Mouse (Mus musculus) heart, embryonic 12.5 days (tissue): ENCODE data around the gene Rsph6a. TPM values are rescaled to one million over a fixed set of nuclear protein-coding genes. Genes with fewer than 3 reads are reported as not detected.

Source experiments
- ATAC-seq: fragments of 200-750 bp; cut with Nextera tagmentation; 2 replicates; pipeline ENCODE4 v1.8.0; 2017; ENCODE audit warnings: moderate TSS enrichment, moderate library complexity; ENCODE audit not compliant: insufficient number of reproducible peaks, low FRiP score
- H3K27ac ChIP-seq: fragments of 300-500 bp; sonication (generic); 2 replicates; pipeline ENCODE4 v1.5.1; 2016; ENCODE audit warnings: mild to moderate bottlenecking, moderate library complexity; ENCODE audit not compliant: poor library complexity, severe bottlenecking
- H3K27me3 ChIP-seq: fragments of 300-500 bp; sonication (generic); replicated peaks from 2 replicates; pipeline ENCODE4 v1.6.1; 2016; ENCODE audit warnings: mild to moderate bottlenecking, moderate library complexity
- H3K36me3 ChIP-seq: fragments of 300-500 bp; sonication (generic); 2 replicates; pipeline ENCODE4 v1.6.1; 2016; ENCODE audit warnings: mild to moderate bottlenecking, moderate library complexity
- H3K4me1 ChIP-seq: fragments of 300-500 bp; sonication (generic); replicated peaks from 2 replicates; pipeline ENCODE4 v1.6.1; 2016; ENCODE audit warnings: mild to moderate bottlenecking
- H3K4me2 ChIP-seq: fragments of 300-500 bp; sonication (generic); 2 replicates; pipeline ENCODE4 v1.6.1; 2016; ENCODE audit warnings: mild to moderate bottlenecking, moderate library complexity
- H3K4me3 ChIP-seq: fragments of 300-500 bp; sonication (generic); 2 replicates; pipeline ENCODE4 v1.5.1; 2016; ENCODE audit warnings: mild to moderate bottlenecking
- H3K9ac ChIP-seq: fragments of 300-500 bp; sonication (generic); 2 replicates; pipeline ENCODE4 v1.6.1; 2016; ENCODE audit warnings: mild to moderate bottlenecking, moderate library complexity
- H3K9me3 ChIP-seq: fragments of 300-500 bp; sonication (generic); replicated peaks from 2 replicates; pipeline ENCODE4 v1.6.1; 2016; ENCODE audit warnings: mild to moderate bottlenecking, moderate library complexity
- WGBS: fragments of 180-500 bp; shearing (Covaris S2); methylation state at CpG from one replicate; pipeline ENCODE4 v1.1.7; 2016; 5-methylcytosine and 5-hydroxymethylcytosine counted together
- polyA plus RNA-seq: library from polyadenylated mRNA; unstranded; fragments of >200 nt; fragmentation: Nextera tagmentation; extraction: Ambion mirVana; gene quantifications from 2 replicates; pipeline ENCODE4 v1.2.1, GENCODE M21; 2016

Gene Rsph6a
- polyA plus RNA-seq, 1 experiment from 2014 or later = not detected

DNA sequence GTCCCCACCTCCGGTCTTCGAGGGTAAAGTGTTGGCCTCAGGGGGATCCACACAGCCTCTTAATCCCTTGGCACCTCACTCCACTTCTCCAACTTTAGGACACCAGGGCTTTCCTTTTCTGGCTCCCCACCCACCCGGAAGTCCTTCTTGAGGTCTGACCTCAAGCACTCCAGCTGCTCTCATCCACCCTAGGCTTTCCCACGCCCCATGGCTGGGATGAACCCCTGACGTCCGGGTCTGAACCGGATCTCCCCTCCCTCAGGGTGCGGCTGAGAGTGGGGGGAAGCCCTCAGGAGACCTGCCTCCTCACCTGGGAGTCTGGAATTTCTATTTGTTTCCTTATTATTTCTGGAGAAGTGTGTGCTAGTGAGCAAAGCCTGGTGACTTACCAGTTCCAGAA lies 33.4 kb upstream of the Rsph6a start:
- Histone ChIP-seq H3K9me3 (no peaks in the 10 kb centered on the region), H3K4me3 (no peak overlapping the region), H3K4me2 (no peak overlapping the region), H3K4me1 (peaks cover 15% of the 10 kb centered on the region), H3K27me3 (peaks cover 39% of the 10 kb centered on the region), H3K27ac (no peak overlapping the region), H3K9ac (no peak overlapping the region), H3K36me3 (no peaks in the 10 kb centered on the region)
- WGBS = 7% methylated on average over 8 of the region's 8 CpGs
- no peak for ATAC-seq

DNA sequence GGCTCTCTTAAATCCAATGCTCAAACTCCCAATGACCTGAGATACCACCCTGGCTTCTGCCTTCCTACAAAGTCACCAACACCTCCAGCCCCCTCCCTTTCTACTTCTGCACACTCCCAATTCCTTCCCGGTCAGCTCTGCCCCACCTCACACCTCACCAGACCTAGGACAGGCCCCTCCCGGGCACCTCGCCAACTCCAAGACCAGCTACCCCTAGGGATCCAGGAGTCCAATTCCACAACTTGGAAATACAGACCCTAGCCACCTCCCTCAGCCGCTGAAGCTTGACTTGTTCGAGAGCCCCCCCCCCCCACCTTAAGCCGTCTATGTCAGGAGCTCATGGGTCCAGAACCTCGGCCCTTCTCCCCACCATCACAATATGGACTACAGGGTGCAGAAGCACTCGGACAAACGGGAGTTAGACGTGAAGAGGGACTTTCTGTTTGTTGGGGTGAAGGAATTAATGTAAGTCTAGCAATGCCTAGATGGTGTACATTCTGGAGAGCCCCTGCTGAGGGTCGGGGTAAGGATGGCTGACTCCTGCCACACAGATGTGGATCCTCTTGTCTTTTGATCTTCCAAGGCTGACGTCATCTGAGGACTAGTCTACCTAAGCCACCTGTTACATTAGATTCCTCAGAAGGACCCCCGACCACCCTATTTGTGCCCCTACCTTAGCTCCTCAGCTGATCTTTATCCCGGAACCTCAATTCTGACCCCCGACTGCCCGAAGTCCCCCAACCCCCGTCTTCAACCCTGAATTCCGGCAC lies 32.1 kb upstream of the Rsph6a start:
- Histone ChIP-seq H3K27me3 (peaks cover 39% of the 10 kb centered on the region), H3K4me1 (peaks cover 19% of the 10 kb centered on the region), H3K36me3 (no peaks in the 10 kb centered on the region), H3K4me2 (no peak overlapping the region), H3K27ac (no peak overlapping the region), H3K9ac (no peak overlapping the region), H3K4me3 (no peak overlapping the region), H3K9me3 (no peaks in the 10 kb centered on the region)
- 49% methylated on average over 18 of the region's 18 CpGs for WGBS
- ATAC-seq = no peak

DNA sequence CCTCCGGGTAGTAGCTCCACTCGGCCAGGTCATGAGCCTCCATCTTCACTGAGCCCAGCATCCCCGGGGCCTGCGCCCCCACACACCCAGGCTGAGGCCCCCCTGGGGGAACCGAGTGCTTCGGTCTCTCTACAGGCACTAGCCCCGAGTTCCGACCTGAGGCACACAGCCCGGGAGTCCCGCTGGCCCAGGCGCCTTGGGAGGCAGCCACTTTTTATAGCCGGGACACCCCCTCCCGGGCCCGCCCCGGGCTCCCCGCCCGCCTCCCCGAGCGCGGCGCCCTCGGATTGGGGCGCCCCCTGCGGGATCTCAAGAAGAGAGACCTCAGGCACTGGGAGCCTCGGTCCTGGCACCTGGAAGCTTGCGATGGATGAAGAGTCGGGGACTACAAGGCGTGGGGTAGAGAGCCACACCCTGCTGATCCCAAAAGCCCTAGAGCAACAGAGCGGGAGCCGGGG lies 31.1 kb upstream of the Rsph6a start, which contains the start of gene Foxa3:
Gene Foxa3 (minus strand): TSS at position 182 of the 458 bp plus-strand sequence.
- no peaks in the 10 kb centered on the region for H3K36me3 ChIP-seq
- peaks cover 39% of the 10 kb centered on the region for H3K27me3 ChIP-seq
- H3K4me3 ChIP-seq = peak within 1 kb of the TSS; percentile 90
- H3K9ac ChIP-seq = peak within 1 kb of the TSS; percentile 92
- H3K4me1 ChIP-seq = peaks cover 22% of the 10 kb centered on the region
- no peaks in the 10 kb centered on the region for H3K9me3 ChIP-seq
- H3K4me2 ChIP-seq = peak within 1 kb of the TSS; percentile 90
- peak within 1 kb of the TSS; percentile 55 for H3K27ac ChIP-seq
- WGBS = 2% methylated on average over 30 of the region's 30 CpGs
- ATAC-seq = peak; percentile 33

DNA sequence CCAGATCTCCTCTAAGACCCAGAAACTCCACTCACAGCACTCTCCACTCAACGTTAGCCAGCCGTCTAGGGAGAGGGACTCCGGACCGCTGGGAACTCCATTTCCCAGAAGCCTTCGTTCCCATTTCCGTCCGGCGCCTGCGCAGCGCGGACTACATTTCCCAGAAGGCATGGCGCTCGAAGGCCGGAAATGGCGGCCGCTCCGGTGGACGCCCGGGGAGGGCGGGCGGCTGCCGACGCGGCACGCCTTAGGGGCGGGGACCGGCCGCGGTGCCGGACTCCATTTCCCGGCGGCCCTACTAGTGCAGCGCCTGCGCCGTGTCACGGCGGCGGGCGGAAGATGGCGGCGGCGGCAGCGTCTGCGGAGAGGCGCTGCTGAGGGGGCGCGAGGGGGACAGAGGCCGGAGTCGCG lies 30.4 kb upstream of the Rsph6a start, which contains the start of gene Sympk:
Gene Sympk (plus strand): TSS at position 282 of the 411 bp plus-strand sequence.
- Histone ChIP-seq H3K4me3 (peak within 1 kb of the TSS; percentile 90), H3K9me3 (no peaks in the 10 kb centered on the region), H3K27me3 (peaks cover 39% of the 10 kb centered on the region), H3K4me2 (peak within 1 kb of the TSS; percentile 90), H3K27ac (peak within 1 kb of the TSS; percentile 55), H3K4me1 (peaks cover 22% of the 10 kb centered on the region), H3K36me3 (peaks cover 7% of the 10 kb centered on the region), H3K9ac (peak within 1 kb of the TSS; percentile 92)
- peak; percentile 95 for ATAC-seq
- under 1% methylated on average over 50 of the region's 50 CpGs for WGBS

DNA sequence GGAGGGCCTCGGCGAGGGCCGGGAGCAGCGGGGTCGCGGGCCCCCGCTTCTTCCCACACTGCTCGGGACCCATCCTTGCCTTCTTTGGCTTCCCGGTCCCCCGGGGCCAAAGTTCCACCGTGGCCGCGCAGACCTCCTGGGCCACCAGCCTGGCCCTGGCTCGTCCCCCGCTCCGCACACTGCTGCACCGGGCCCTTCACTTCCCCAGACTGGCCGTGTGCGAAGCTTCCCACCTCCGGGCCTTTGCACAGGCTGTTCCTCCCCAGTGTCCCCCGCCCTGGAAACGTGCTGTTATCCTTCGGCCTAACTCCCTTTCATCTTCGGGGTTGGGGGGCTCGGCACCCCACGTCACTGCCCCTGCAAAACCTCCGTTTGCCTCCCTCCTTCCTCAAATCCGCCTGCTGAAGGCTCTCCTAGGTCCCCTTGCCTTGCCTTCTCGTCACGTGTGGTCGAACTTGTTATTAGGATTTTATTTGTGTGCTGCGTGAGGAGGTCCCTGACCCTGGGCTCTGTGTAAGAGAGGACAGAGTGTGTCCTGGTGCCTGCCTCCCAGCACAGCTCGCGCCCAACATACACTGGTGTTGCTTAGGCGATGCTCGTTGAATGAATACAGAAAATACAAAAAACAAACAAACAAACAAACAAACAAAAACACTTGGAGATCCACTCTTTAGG lies 29.8 kb upstream of the Rsph6a start:
- WGBS = 1% methylated on average over 27 of the region's 36 CpGs
- Histone ChIP-seq H3K4me1 (peaks cover 22% of the 10 kb centered on the region), H3K27ac (peak overlapping the region; percentile 55), H3K4me2 (peak overlapping the region; percentile 90), H3K36me3 (peaks cover 13% of the 10 kb centered on the region), H3K9ac (peak overlapping the region; percentile 92), H3K27me3 (peaks cover 39% of the 10 kb centered on the region), H3K4me3 (peak overlapping the region; percentile 90), H3K9me3 (no peaks in the 10 kb centered on the region)
- ATAC-seq = peak; percentile 52

DNA sequence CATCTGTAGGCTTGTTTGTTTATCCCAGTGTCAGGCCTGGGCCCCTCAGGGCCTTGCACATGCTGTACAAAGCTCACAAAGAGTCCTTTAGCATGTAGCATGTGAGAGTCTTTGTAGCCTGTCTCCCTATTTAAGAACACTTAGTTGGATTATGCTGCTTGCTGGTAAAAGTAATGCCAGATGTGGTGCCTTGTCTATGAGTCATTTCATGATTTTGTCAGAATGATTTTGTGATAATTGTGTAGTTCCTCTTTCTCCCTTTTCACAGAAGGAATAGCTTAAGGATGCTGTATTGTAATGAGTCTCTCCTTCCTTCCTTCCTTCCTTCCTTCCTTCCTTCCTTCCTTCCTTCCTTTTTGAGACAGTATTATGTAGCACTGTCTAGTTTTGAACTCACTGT lies 26.4 kb upstream of the Rsph6a start:
- H3K36me3 ChIP-seq = peaks cover 46% of the 10 kb centered on the region
- no peak overlapping the region for H3K27ac ChIP-seq
- H3K9me3 ChIP-seq = no peaks in the 10 kb centered on the region
- H3K9ac ChIP-seq = no peak overlapping the region; the same call in 1 of the 2 replicates
- H3K4me1 ChIP-seq = peaks cover 19% of the 10 kb centered on the region
- H3K4me2 ChIP-seq = no peak overlapping the region
- no peak for ATAC-seq
- H3K27me3 ChIP-seq = peaks cover 7% of the 10 kb centered on the region
- no peak overlapping the region for H3K4me3 ChIP-seq

DNA sequence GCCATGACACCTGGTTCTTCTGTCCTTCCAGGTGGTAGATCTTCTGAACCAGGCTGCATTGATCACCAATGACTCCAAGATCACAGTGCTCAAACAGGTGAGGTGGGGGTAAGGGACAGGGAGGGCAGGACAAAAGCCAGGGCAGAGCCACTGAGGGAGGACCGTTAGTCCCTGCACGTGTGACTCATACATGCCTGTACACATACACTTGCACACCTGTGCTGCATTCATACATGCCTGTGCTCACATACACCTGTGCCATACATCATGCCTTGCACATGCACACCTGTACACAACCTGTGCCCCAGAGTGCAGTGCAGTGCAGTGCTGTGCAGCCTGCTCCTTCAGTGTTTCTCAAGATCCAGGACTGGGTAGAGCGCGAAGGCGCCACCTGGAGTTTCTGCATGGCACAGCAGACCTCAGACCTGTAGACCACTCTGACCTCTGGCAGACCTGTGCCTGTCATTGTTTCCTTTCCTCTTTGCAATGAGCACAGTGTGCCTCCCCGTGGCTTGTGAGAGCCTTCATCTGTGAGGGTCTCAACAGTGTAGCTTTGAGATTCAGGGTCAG lies 25.3 kb upstream of the Rsph6a start:
- Histone ChIP-seq H3K36me3 (peaks cover 56% of the 10 kb centered on the region), H3K4me3 (no peak overlapping the region)
- ATAC-seq = peak; percentile 36; the same call in 1 of the 2 replicates

DNA sequence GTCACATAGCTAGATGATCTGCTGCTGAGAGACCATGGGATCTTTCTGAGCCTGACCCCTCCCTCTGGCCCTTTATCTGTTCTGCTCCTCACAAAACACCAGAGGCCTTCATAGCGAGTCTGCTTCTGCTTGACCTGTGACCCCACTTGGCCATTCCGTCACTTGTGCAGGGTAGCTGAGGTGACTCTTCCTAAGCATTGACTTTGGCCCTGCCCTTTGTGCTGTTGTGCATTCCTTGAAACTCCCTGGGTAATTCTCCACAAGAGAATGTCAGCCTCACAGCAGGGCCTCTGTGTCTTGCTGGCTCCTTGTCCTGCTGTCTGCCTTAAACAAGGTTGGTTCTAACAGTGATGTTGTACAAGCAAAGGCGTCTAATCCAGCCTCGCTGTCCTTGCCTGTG lies 22.8 kb upstream of the Rsph6a start:
- H3K4me1 ChIP-seq = 0 out of 2 replicates have a peak, but pooled peaks cover 2% of the 10 kb centered on the region
- no peak overlapping the region for H3K27ac ChIP-seq
- no peaks in the 10 kb centered on the region for H3K27me3 ChIP-seq
- H3K4me3 ChIP-seq = no peak overlapping the region
- H3K9ac ChIP-seq = no peak overlapping the region
- 65% methylated on average over 4 of the region's 4 CpGs for WGBS
- H3K9me3 ChIP-seq = no peaks in the 10 kb centered on the region
- no peak overlapping the region for H3K4me2 ChIP-seq
- H3K36me3 ChIP-seq = peaks cover 81% of the 10 kb centered on the region
- ATAC-seq = no peak

More for the DNA sequence above, 25.3 kb upstream of the Rsph6a start:
- Histone ChIP-seq H3K9ac (no peak overlapping the region), H3K27ac (no peak overlapping the region), H3K4me1 (peaks cover 19% of the 10 kb centered on the region), H3K9me3 (no peaks in the 10 kb centered on the region), H3K4me2 (no peak overlapping the region), H3K27me3 (no peaks in the 10 kb centered on the region)
- WGBS = 63% methylated on average over 6 of the region's 6 CpGs

DNA sequence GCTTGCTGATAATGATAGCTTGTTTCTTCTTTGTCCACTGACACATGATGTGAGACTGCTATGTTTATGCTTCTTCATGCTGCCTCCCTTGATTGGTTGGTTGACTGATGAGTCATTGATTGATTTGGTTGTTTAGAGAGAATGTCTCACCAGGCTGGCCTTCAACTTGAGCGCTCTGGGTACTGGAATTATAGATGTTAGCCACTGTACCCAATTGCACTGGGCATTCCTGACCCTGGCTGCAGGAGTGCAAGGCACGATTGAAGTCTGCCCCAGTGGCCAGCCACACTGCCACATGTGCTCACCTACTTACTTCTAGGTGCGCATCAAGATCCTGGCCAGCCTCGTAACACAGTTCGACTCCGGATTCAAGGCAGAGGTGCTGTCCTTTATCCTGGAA lies 9.9 kb upstream of the Rsph6a start:
- Histone ChIP-seq H3K27me3 (no peaks in the 10 kb centered on the region), H3K9me3 (no peaks in the 10 kb centered on the region), H3K9ac (no peak overlapping the region), H3K4me2 (no peak overlapping the region), H3K4me3 (no peak overlapping the region), H3K4me1 (no peaks in the 10 kb centered on the region), H3K36me3 (peaks cover 100% of the 10 kb centered on the region), H3K27ac (no peak overlapping the region)
- 94% methylated on average over 6 of the region's 6 CpGs for WGBS
- no peak for ATAC-seq

DNA sequence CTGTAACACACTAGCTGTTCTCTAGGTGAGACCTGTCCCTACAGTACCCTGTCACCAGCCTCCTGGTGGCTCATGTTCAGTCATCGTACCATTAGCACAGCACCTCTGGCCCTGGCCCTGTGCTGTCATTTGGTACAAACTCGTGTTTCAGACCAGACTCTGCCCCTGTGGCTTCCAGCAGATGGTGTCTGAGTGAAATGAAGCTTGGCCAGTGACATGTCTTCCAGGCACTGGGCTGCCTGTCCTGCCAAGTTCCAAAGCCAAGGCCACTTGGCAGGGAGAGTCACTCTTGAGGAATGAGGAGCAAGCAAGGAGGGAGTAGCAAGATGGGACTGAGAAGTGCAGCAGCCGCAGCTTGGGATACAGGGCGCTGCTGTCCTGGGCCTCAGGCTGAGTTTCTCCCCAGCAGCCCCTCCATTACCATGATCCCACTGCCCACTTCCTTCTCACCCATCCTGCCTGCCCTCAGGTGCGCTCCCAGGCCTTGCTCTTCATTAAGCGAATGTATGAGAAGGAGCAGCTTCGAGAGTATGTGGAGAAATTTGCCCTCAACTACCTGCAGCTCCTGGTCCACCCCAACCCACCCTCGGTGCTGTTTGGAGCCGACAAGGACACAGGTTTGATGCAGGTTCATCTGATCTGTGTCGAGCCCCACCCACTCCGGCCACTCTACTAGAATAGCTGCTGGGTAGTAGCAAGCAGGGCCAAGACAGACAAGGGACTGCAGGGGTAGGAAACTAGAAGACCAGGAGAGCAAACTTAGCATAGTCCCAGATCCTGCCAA lies 8.0 kb upstream of the Rsph6a start:
- Histone ChIP-seq H3K4me3 (no peak overlapping the region), H3K27me3 (no peaks in the 10 kb centered on the region), H3K4me1 (no peaks in the 10 kb centered on the region), H3K4me2 (no peak overlapping the region), H3K9ac (no peak overlapping the region), H3K9me3 (no peaks in the 10 kb centered on the region), H3K27ac (no peak overlapping the region), H3K36me3 (peaks cover 100% of the 10 kb centered on the region)
- no peak for ATAC-seq
- 91% methylated on average over 11 of the region's 11 CpGs for WGBS
